Mouse (Mus musculus) liver, embryonic 11.5 days (tissue): ENCODE measurements around the gene Phc2. TPM values are rescaled to one million over a fixed set of nuclear protein-coding genes. Genes with fewer than 3 reads are reported as not detected.

ENCODE experiments used
- ATAC-seq: fragments of 200-750 bp; cut with Nextera tagmentation; replicated peaks from 2 replicates; pipeline ENCODE4 v1.8.0; 2017; ENCODE audit warnings: moderate number of reproducible peaks, mild to moderate bottlenecking, moderate TSS enrichment, moderate library complexity; ENCODE audit not compliant: low FRiP score
- DNase-seq: peaks from one replicate; pipeline ENCODE4 v3.0.0-alpha.2; 2017; ENCODE audit warnings: low spot score
- H3K27ac ChIP-seq: fragments of 300-500 bp; sonication (generic); 2 replicates; pipeline ENCODE4 v1.5.1; 2014; ENCODE audit warnings: mild to moderate bottlenecking, low read depth, low read length, control low read depth
- H3K27me3 ChIP-seq: fragments of 300-500 bp; sonication (generic); replicated peaks from 2 replicates; pipeline ENCODE4 v1.6.1; 2014; ENCODE audit warnings: low read length, mixed read lengths; ENCODE audit not compliant: control insufficient read depth, insufficient read depth
- H3K36me3 ChIP-seq: fragments of 300-500 bp; sonication (generic); 2 replicates; pipeline ENCODE4 v1.6.1; 2014; ENCODE audit warnings: mild to moderate bottlenecking, low read length, moderate library complexity, mixed read lengths; ENCODE audit not compliant: control insufficient read depth, insufficient read depth
- H3K4me1 ChIP-seq: fragments of 300-500 bp; sonication (generic); replicated peaks from 2 replicates; pipeline ENCODE4 v1.6.1; 2014; ENCODE audit warnings: low read length, mixed read lengths; ENCODE audit not compliant: control insufficient read depth, insufficient read depth
- H3K4me2 ChIP-seq: fragments of 300-500 bp; sonication (generic); 2 replicates; pipeline ENCODE4 v1.6.1; 2014; ENCODE audit warnings: mild to moderate bottlenecking, control low read depth, moderate library complexity
- H3K4me3 ChIP-seq: fragments of 300-500 bp; sonication (generic); 2 replicates; pipeline ENCODE4 v1.5.1; 2014; ENCODE audit warnings: low read depth, low read length, control low read depth
- H3K9ac ChIP-seq: fragments of 300-500 bp; sonication (generic); 2 replicates; pipeline ENCODE4 v1.6.1; 2014; ENCODE audit warnings: low read depth, low read length, control low read depth
- H3K9me3 ChIP-seq: fragments of 300-500 bp; sonication (generic); 2 replicates; pipeline ENCODE4 v1.6.1; 2016; ENCODE audit warnings: low read length, inconsistent platforms, mixed read lengths; ENCODE audit not compliant: control insufficient read depth
- WGBS: fragments of 180-500 bp; shearing (Covaris S2); extraction: QIAGEN DNeasy Blood & Tissue Kit; methylation state at CpG from one replicate; pipeline ENCODE4 v1.1.7; 2014; 5-methylcytosine and 5-hydroxymethylcytosine counted together
- polyA plus RNA-seq: library from polyadenylated mRNA; unstranded; fragments of >200 nt; fragmentation: Nextera tagmentation; extraction: Ambion mirVana; gene quantifications from 2 replicates; pipeline ENCODE4 v1.2.1, GENCODE M21; 2014

The Phc2 gene
- polyA plus RNA-seq, 1 experiment from 2014 or later: 39.3 TPM

- no peak for DNase-seq
- no peaks in the 10 kb centered on the region for H3K27me3 ChIP-seq
- no peak for ATAC-seq
Observed at GRCm38 (mm10) chr4:128755064-128755463, 100.6 kb downstream of the Phc2 start, which contains the start of gene A3galt2. TSS of gene A3galt2 (plus strand) at chr4:128755364.

GRCm38 (mm10) chr4:128755900-128756299, 101.4 kb downstream of the Phc2 start:
- H3K9me3 ChIP-seq: no peaks in the 10 kb centered on the region
- ATAC-seq: no peak
- peaks cover 17% of the 10 kb centered on the region; the same call in 1 of the 2 replicates for H3K36me3 ChIP-seq
- no peak overlapping the region for H3K4me2 ChIP-seq
- H3K9ac ChIP-seq: no peak overlapping the region
- H3K27me3 ChIP-seq: no peaks in the 10 kb centered on the region
- no peak for DNase-seq
- peaks cover 15% of the 10 kb centered on the region for H3K4me1 ChIP-seq
- 73% methylated on average over 7 of the region's 7 CpGs for WGBS
- no peak overlapping the region for H3K4me3 ChIP-seq
- H3K27ac ChIP-seq: no peak overlapping the region

More at GRCm38 (mm10) chr4:128755064-128755463, 100.6 kb downstream of the Phc2 start, which contains the start of gene A3galt2:
- H3K36me3 ChIP-seq: peaks cover 22% of the 10 kb centered on the region; the same call in 1 of the 2 replicates
- no peak within 1 kb of the TSS for H3K4me2 ChIP-seq
- no peak within 1 kb of the TSS for H3K9ac ChIP-seq
- no peak within 1 kb of the TSS for H3K27ac ChIP-seq
- 84% methylated on average over 3 of the region's 3 CpGs for WGBS
- H3K4me1 ChIP-seq: peaks cover 8% of the 10 kb centered on the region
- H3K9me3 ChIP-seq: no peaks in the 10 kb centered on the region
- H3K4me3 ChIP-seq: no peak within 1 kb of the TSS

GRCm38 (mm10) chr4:128759214-128759613, 104.7 kb downstream of the Phc2 start:
- DNase-seq (no peak), ATAC-seq (no peak)
- WGBS: 80% methylated on average over 5 of the region's 5 CpGs
- Histone ChIP-seq H3K27ac (no peak overlapping the region), H3K27me3 (no peaks in the 10 kb centered on the region), H3K9ac (no peak overlapping the region), H3K4me2 (no peak overlapping the region), H3K4me3 (no peak overlapping the region), H3K36me3 (no peaks in the 10 kb centered on the region), H3K4me1 (peaks cover 15% of the 10 kb centered on the region), H3K9me3 (no peaks in the 10 kb centered on the region)

GRCm38 (mm10) chr4:128760029-128760428, 105.5 kb downstream of the Phc2 start:
- Histone ChIP-seq H3K27me3 (no peaks in the 10 kb centered on the region), H3K9ac (no peak overlapping the region), H3K4me1 (peaks cover 15% of the 10 kb centered on the region), H3K4me3 (no peak overlapping the region), H3K9me3 (no peaks in the 10 kb centered on the region), H3K36me3 (no peaks in the 10 kb centered on the region), H3K4me2 (peak overlapping the region; percentile 12; the same call in 1 of the 2 replicates), H3K27ac (no peak overlapping the region)
- WGBS: 53% methylated on average over 6 of the region's 6 CpGs
- DNase-seq: no peak
- peak; percentile 90 for ATAC-seq

GRCm38 (mm10) chr4:128766929-128767328, 112.4 kb downstream of the Phc2 start:
- Histone ChIP-seq H3K4me2 (no peak overlapping the region), H3K4me1 (no peaks in the 10 kb centered on the region), H3K36me3 (no peaks in the 10 kb centered on the region), H3K9me3 (no peaks in the 10 kb centered on the region), H3K4me3 (no peak overlapping the region), H3K27me3 (peaks cover 2% of the 10 kb centered on the region; the same call in 1 of the 2 replicates), H3K9ac (no peak overlapping the region), H3K27ac (no peak overlapping the region)
- 86% methylated on average over 20 of the region's 20 CpGs for WGBS
- no peak for DNase-seq
- no peak for ATAC-seq

GRCm38 (mm10) chr4:128768120-128768519, 113.6 kb downstream of the Phc2 start:
- Histone ChIP-seq H3K9me3 (no peaks in the 10 kb centered on the region), H3K4me3 (no peak overlapping the region), H3K4me1 (no peaks in the 10 kb centered on the region), H3K36me3 (peaks cover 4% of the 10 kb centered on the region), H3K27me3 (peaks cover 2% of the 10 kb centered on the region; the same call in 1 of the 2 replicates), H3K9ac (no peak overlapping the region), H3K4me2 (no peak overlapping the region), H3K27ac (no peak overlapping the region)
- ATAC-seq: no peak
- 75% methylated on average over 13 of the region's 13 CpGs for WGBS
- no peak for DNase-seq

- no peak overlapping the region for H3K9ac ChIP-seq
- no peak overlapping the region for H3K4me2 ChIP-seq
- peaks cover 2% of the 10 kb centered on the region; the same call in 1 of the 2 replicates for H3K27me3 ChIP-seq
- H3K27ac ChIP-seq: no peak overlapping the region
- no peaks in the 10 kb centered on the region for H3K4me1 ChIP-seq
- DNase-seq: no peak
- H3K9me3 ChIP-seq: no peaks in the 10 kb centered on the region
- 77% methylated on average over 13 of the region's 13 CpGs for WGBS
- no peak overlapping the region for H3K4me3 ChIP-seq
- peaks cover 17% of the 10 kb centered on the region for H3K36me3 ChIP-seq
- ATAC-seq: no peak
Observed at GRCm38 (mm10) chr4:128769569-128770355, 115.3 kb downstream of the Phc2 start.

GRCm38 (mm10) chr4:128770698-128771097, 116.2 kb downstream of the Phc2 start:
- no peaks in the 10 kb centered on the region for H3K4me1 ChIP-seq
- H3K9ac ChIP-seq: no peak overlapping the region
- WGBS: 83% methylated on average over 5 of the region's 5 CpGs
- ATAC-seq (no peak), DNase-seq (no peak)
- H3K27ac ChIP-seq: no peak overlapping the region
- peaks cover 2% of the 10 kb centered on the region; the same call in 1 of the 2 replicates for H3K27me3 ChIP-seq
- H3K9me3 ChIP-seq: no peaks in the 10 kb centered on the region
- H3K4me2 ChIP-seq: no peak overlapping the region
- no peak overlapping the region for H3K4me3 ChIP-seq
- peaks cover 25% of the 10 kb centered on the region for H3K36me3 ChIP-seq

- no peak overlapping the region for H3K4me3 ChIP-seq
- ATAC-seq (no peak), DNase-seq (no peak)
- peaks cover 40% of the 10 kb centered on the region for H3K36me3 ChIP-seq
- no peaks in the 10 kb centered on the region for H3K27me3 ChIP-seq
- no peaks in the 10 kb centered on the region for H3K9me3 ChIP-seq
- H3K4me2 ChIP-seq: no peak overlapping the region
- H3K4me1 ChIP-seq: no peaks in the 10 kb centered on the region
- H3K27ac ChIP-seq: no peak overlapping the region
- no peak overlapping the region for H3K9ac ChIP-seq
- 88% methylated on average over 11 of the region's 11 CpGs for WGBS
Observed at GRCm38 (mm10) chr4:128773820-128774219, 119.3 kb downstream of the Phc2 start.
